Mouse (Mus musculus) forebrain, embryonic 12.5 days (tissue): Measurements from ENCODE around the gene Aftph. TPM values are rescaled to one million over a fixed set of nuclear protein-coding genes. Genes with fewer than 3 reads are reported as not detected.
A peak's percentile ranks its signal among the peaks of the same experiment; 100 is the strongest.

ENCODE experiments used
- ATAC-seq: fragments of 200-750 bp; cut with Nextera tagmentation; 2 replicates; pipeline ENCODE4 v1.8.0; 2017; ENCODE audit warnings: moderate TSS enrichment; ENCODE audit not compliant: low FRiP score
- H3K27ac ChIP-seq: fragments of 300-500 bp; sonication (generic); 2 replicates; pipeline ENCODE4 v1.5.1; 2016; ENCODE audit warnings: mild to moderate bottlenecking
- H3K27me3 ChIP-seq: fragments of 300-500 bp; sonication (generic); 2 replicates; pipeline ENCODE4 v1.6.1; 2016; ENCODE audit warnings: mild to moderate bottlenecking
- H3K36me3 ChIP-seq: fragments of 300-500 bp; sonication (generic); replicated peaks from 2 replicates; pipeline ENCODE4 v1.6.1; 2016; ENCODE audit warnings: mild to moderate bottlenecking
- H3K4me1 ChIP-seq: fragments of 300-500 bp; sonication (generic); 2 replicates; pipeline ENCODE4 v1.6.1; 2016
- H3K4me2 ChIP-seq: fragments of 300-500 bp; sonication (generic); 2 replicates; pipeline ENCODE4 v1.6.1; 2016; ENCODE audit warnings: mild to moderate bottlenecking, moderate library complexity
- H3K4me3 ChIP-seq: fragments of 300-500 bp; sonication (generic); replicated peaks from 2 replicates; pipeline ENCODE4 v1.5.1; 2016; ENCODE audit warnings: mild to moderate bottlenecking
- H3K9ac ChIP-seq: fragments of 300-500 bp; sonication (generic); 2 replicates; pipeline ENCODE4 v1.6.1; 2016; ENCODE audit warnings: mild to moderate bottlenecking
- H3K9me3 ChIP-seq: fragments of 300-500 bp; sonication (generic); 2 replicates; pipeline ENCODE4 v1.6.1; 2016
- WGBS: fragments of 180-500 bp; shearing (Covaris S2); methylation state at CpG from one replicate; pipeline ENCODE4 v1.1.7; 2016; 5-methylcytosine and 5-hydroxymethylcytosine counted together
- polyA plus RNA-seq: library from polyadenylated mRNA; unstranded; fragments of >200 nt; fragmentation: Nextera tagmentation; extraction: Ambion mirVana; gene quantifications from 2 replicates; pipeline ENCODE4 v1.2.1, GENCODE M21; 2016

Gene Aftph
- polyA plus RNA-seq, 1 experiment from 2014 or later = 34.2 TPM

- Histone ChIP-seq H3K4me3 (no peak overlapping the region), H3K27ac (no peak overlapping the region), H3K9ac (no peak overlapping the region), H3K4me1 (peaks cover 76% of the 10 kb centered on the region), H3K4me2 (no peak overlapping the region), H3K9me3 (no peaks in the 10 kb centered on the region), H3K27me3 (no peaks in the 10 kb centered on the region), H3K36me3 (peaks cover 9% of the 10 kb centered on the region)
- WGBS = 84% methylated on average over 3 of the region's 3 CpGs
- no peak for ATAC-seq
Measured at GRCm38 (mm10) chr11:20645521-20645920, 95.9 kb downstream of the Aftph start.

DNA sequence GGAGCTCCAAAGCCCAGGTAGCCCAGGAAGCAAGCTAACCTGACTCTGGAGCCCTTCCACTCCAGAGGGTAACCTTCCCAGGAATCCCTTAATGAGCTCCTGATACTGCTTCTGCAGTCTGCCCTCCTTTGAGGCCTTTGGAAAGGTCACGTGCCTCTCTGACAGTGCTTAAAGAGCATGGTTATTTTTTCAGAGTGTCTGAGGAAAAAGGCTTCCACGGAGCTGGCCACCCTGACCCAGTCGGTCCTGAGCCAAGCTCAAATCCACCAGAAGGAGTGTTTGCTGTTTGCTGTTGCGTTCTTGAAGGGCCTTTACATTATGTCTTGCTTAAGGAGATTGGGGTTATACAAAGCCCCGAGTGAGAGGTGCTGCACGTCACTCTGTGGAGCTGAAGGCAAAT is 96.5 kb downstream of the Aftph start:
- no peak overlapping the region for H3K4me2 ChIP-seq
- peaks cover 9% of the 10 kb centered on the region for H3K36me3 ChIP-seq
- peaks cover 76% of the 10 kb centered on the region for H3K4me1 ChIP-seq
- no peaks in the 10 kb centered on the region for H3K27me3 ChIP-seq
- H3K9me3 ChIP-seq = no peaks in the 10 kb centered on the region
- no peak overlapping the region for H3K4me3 ChIP-seq
- 0 out of 2 replicates have a peak overlapping the region, but pooled peaks have one; percentile 31 for H3K27ac ChIP-seq
- no peak for ATAC-seq
- no peak overlapping the region for H3K9ac ChIP-seq
- WGBS = 32% methylated on average over 6 of the region's 6 CpGs

GRCm38 (mm10) chr11:20644166-20644565 is 97.2 kb downstream of the Aftph start:
- H3K4me3 ChIP-seq = no peak overlapping the region
- no peak overlapping the region for H3K9ac ChIP-seq
- no peak overlapping the region for H3K4me2 ChIP-seq
- no peak for ATAC-seq
- no peaks in the 10 kb centered on the region for H3K9me3 ChIP-seq
- peak overlapping the region; percentile 5; the same call in 1 of the 2 replicates for H3K27ac ChIP-seq
- peaks cover 9% of the 10 kb centered on the region for H3K36me3 ChIP-seq
- no peaks in the 10 kb centered on the region for H3K27me3 ChIP-seq
- H3K4me1 ChIP-seq = peaks cover 76% of the 10 kb centered on the region
- WGBS = 68% methylated on average over 1 of the region's 1 CpGs

DNA sequence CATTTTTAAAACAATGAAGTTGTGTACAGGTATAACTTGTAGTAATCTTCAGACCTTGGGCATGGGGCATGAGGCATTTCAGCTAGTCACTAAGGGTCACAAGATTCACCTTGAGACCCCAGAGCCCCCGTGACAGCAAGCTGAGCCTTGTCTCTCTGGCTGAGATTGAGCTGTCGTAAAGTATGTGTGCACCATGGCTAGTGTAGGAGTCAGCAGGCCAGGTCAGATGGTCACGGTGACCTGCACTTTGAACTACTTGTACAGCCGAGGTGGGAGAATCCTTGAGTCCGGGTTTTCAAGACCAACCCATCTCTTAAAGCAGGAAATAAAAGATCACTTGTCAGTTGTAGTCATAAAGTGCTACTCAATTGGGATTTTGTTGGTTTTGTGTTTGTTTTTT is 98.2 kb downstream of the Aftph start:
- H3K27ac ChIP-seq = no peak overlapping the region
- H3K9ac ChIP-seq = no peak overlapping the region
- H3K36me3 ChIP-seq = peaks cover 3% of the 10 kb centered on the region; the same call in 1 of the 2 replicates
- 79% methylated on average over 5 of the region's 5 CpGs for WGBS
- H3K4me2 ChIP-seq = no peak overlapping the region
- no peaks in the 10 kb centered on the region for H3K27me3 ChIP-seq
- ATAC-seq = no peak
- peaks cover 67% of the 10 kb centered on the region for H3K4me1 ChIP-seq
- H3K9me3 ChIP-seq = no peaks in the 10 kb centered on the region
- no peak overlapping the region for H3K4me3 ChIP-seq

DNA sequence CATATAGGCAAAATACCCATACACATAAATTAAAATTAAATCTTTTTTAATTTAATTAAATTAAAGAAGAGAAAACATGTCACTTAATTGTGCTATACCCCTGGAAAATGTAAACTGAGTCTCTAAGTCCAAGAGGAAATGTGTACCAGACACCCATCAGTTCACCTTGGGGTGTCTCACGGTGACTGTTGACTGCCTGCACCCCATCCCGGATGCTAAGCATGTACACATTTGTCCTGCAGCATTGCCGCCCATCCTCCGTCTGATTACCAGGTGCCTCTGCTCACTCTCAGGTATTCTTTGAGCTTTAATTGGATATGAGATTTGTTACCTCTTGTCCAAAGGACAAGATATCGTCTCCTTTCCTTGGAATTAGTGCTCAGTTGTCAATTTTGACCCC is 99.1 kb downstream of the Aftph start:
- no peaks in the 10 kb centered on the region for H3K36me3 ChIP-seq
- no peak for ATAC-seq
- no peak overlapping the region for H3K4me2 ChIP-seq
- WGBS = 83% methylated on average over 5 of the region's 5 CpGs
- H3K9me3 ChIP-seq = no peaks in the 10 kb centered on the region
- no peak overlapping the region for H3K9ac ChIP-seq
- H3K4me1 ChIP-seq = peaks cover 60% of the 10 kb centered on the region
- no peak overlapping the region for H3K27ac ChIP-seq
- H3K27me3 ChIP-seq = no peaks in the 10 kb centered on the region
- no peak overlapping the region for H3K4me3 ChIP-seq

DNA sequence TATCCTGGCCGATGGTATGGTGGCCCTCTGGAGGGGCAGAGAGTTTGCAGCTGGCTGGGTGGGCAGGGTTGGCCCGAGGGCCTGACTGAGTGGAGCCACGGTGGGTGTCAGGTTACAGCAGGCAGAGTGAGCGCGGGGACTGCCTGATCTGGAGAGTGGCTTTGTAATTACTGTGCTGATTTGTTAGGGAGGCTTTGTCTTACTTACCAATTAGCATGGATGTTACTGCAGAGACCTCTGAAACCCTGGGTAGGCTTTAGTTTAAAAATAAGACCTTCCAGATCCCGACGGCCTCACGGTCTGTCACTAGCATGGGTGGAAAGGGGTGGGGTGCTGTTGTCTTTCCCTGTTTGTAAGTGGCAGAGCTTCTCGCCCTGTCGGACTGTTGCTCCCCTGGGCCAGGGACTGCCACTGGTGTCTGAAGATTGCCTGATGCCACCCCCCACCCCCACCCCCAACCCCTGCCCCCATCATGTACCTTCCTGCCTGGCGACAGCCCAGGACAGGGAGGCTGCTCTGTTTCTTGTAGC is 101.4 kb downstream of the Aftph start:
- peak overlapping the region; percentile 52 for H3K4me2 ChIP-seq
- 1% methylated on average over 11 of the region's 11 CpGs for WGBS
- peaks cover 53% of the 10 kb centered on the region for H3K4me1 ChIP-seq
- no peaks in the 10 kb centered on the region for H3K36me3 ChIP-seq
- ATAC-seq = peak; percentile 93
- peak overlapping the region; percentile 89 for H3K27ac ChIP-seq
- peak overlapping the region; percentile 17; the same call in 1 of the 2 replicates for H3K4me3 ChIP-seq
- no peaks in the 10 kb centered on the region for H3K9me3 ChIP-seq
- H3K9ac ChIP-seq = peak overlapping the region; percentile 36; the same call in 1 of the 2 replicates
- no peaks in the 10 kb centered on the region for H3K27me3 ChIP-seq

GRCm38 (mm10) chr11:20638841-20639240 is 102.5 kb downstream of the Aftph start:
- Histone ChIP-seq H3K36me3 (no peaks in the 10 kb centered on the region), H3K9me3 (no peaks in the 10 kb centered on the region), H3K4me3 (no peak overlapping the region), H3K27ac (no peak overlapping the region), H3K4me2 (no peak overlapping the region), H3K27me3 (no peaks in the 10 kb centered on the region), H3K4me1 (peaks cover 52% of the 10 kb centered on the region), H3K9ac (no peak overlapping the region)
- WGBS = 23% methylated on average over 3 of the region's 3 CpGs
- no peak for ATAC-seq

- H3K9me3 ChIP-seq = no peaks in the 10 kb centered on the region
- H3K4me1 ChIP-seq = peaks cover 62% of the 10 kb centered on the region
- no peak for ATAC-seq
Measured at GRCm38 (mm10) chr11:20637060-20637459, 104.3 kb downstream of the Aftph start.

DNA sequence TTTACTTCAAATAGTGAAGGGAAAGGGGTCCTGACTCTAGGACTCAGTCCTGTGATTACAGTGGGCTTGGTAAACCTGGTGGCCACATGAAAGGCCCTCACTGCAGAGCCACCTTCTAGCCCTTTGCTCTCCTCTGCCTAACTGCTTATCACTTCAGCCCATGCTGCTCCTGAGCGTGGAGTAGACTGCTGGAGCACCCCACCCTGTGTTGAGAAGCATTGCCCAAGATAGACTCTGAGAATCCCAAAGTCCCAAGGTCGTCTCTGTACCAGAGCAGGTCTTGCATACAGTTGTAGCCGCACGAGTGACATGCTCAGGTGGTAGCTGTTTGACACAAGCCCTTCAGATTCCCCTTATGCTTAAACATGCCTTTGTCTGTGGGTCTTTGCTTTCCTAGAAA is 105.3 kb downstream of the Aftph start:
- no peaks in the 10 kb centered on the region for H3K9me3 ChIP-seq
- H3K36me3 ChIP-seq = no peaks in the 10 kb centered on the region
- no peaks in the 10 kb centered on the region for H3K27me3 ChIP-seq
- peak overlapping the region; percentile 25; the same call in 1 of the 2 replicates for H3K27ac ChIP-seq
- peaks cover 62% of the 10 kb centered on the region for H3K4me1 ChIP-seq
- ATAC-seq = no peak
- 47% methylated on average over 4 of the region's 4 CpGs for WGBS
- H3K9ac ChIP-seq = no peak overlapping the region
- no peak overlapping the region for H3K4me3 ChIP-seq
- H3K4me2 ChIP-seq = peak overlapping the region; percentile 24; the same call in 1 of the 2 replicates

More at GRCm38 (mm10) chr11:20637060-20637459, 104.3 kb downstream of the Aftph start:
- no peak overlapping the region for H3K9ac ChIP-seq
- no peaks in the 10 kb centered on the region for H3K27me3 ChIP-seq
- no peak overlapping the region for H3K4me3 ChIP-seq
- H3K4me2 ChIP-seq = no peak overlapping the region
- no peak overlapping the region for H3K27ac ChIP-seq
- no peaks in the 10 kb centered on the region for H3K36me3 ChIP-seq

GRCm38 (mm10) chr11:20635646-20636045 is 105.7 kb downstream of the Aftph start:
- WGBS = 9% methylated on average over 6 of the region's 6 CpGs

More at GRCm38 (mm10) chr11:20635646-20636045, 105.7 kb downstream of the Aftph start:
- peak overlapping the region; percentile 44; the same call in 1 of the 2 replicates for H3K9ac ChIP-seq
- H3K4me3 ChIP-seq = no peak overlapping the region
- H3K27ac ChIP-seq = peak overlapping the region; percentile 54; the same call in 1 of the 2 replicates
- H3K9me3 ChIP-seq = no peaks in the 10 kb centered on the region
- no peaks in the 10 kb centered on the region for H3K27me3 ChIP-seq
- ATAC-seq = no peak
- H3K4me1 ChIP-seq = peaks cover 59% of the 10 kb centered on the region
- no peaks in the 10 kb centered on the region for H3K36me3 ChIP-seq
- peak overlapping the region; percentile 24 for H3K4me2 ChIP-seq

Other genes starting within 250 kb of the Aftph start
- gene Sertad2, start 198.3 kb downstream of the Aftph start, polyA plus RNA-seq = 33.5 and 37.5 TPM in 2 replicates
- gene Lgalsl, start 89.5 kb upstream of the Aftph start, polyA plus RNA-seq = 40.5 and 40.6 TPM in 2 replicates